Mouse (Mus musculus) liver, embryonic 14.5 days (tissue): ENCODE data around the gene Cyp2ab1. TPM values are rescaled to one million over a fixed set of nuclear protein-coding genes. Genes with fewer than 3 reads are reported as not detected.

ENCODE experiments used
- ATAC-seq: fragments of 200-750 bp; cut with Nextera tagmentation; 2 replicates; pipeline ENCODE4 v1.8.0; 2017; ENCODE audit warnings: moderate number of reproducible peaks, mild to moderate bottlenecking, moderate library complexity; ENCODE audit not compliant: insufficient read depth
- DNase-seq, 3 experiments: peaks; one replicate each; pipeline ENCODE4 v3.0.0-alpha.2; 2012 to 2013; ENCODE audit warnings: low read depth in 3 of 3, low spot score in 3 of 3
- H3K27ac ChIP-seq: fragments of 300-500 bp; sonication (generic); 2 replicates; pipeline ENCODE4 v1.5.1; 2014; ENCODE audit warnings: moderate library complexity, mild to moderate bottlenecking, control low read depth, inconsistent platforms
- H3K27me3 ChIP-seq: fragments of 300-500 bp; sonication (generic); 2 replicates; pipeline ENCODE4 v1.6.1; 2014; ENCODE audit warnings: mild to moderate bottlenecking, low read length, moderate library complexity; ENCODE audit not compliant: control insufficient read depth, insufficient read depth
- H3K36me3 ChIP-seq: fragments of 300-500 bp; sonication (generic); replicated peaks from 2 replicates; pipeline ENCODE4 v1.6.1; 2014; ENCODE audit warnings: low read depth; ENCODE audit not compliant: control insufficient read depth, insufficient read depth
- H3K4me1 ChIP-seq, 2 experiments: fragments of 200-500 bp in 1 of 2; fragments of 300-500 bp in 1 of 2; sonication (generic) in 1 of 2; replicated peaks; 2 replicates each; pipeline ENCODE4 v1.6.1; 2012 to 2014; ENCODE audit warnings: antibody characterized with exemption in 1 of 2, inconsistent platforms in 1 of 2, low read length in 1 of 2; ENCODE audit not compliant: control insufficient read depth in 2 of 2, insufficient read depth in 2 of 2
- H3K4me2 ChIP-seq: fragments of 300-500 bp; sonication (generic); 2 replicates; pipeline ENCODE4 v1.6.1; 2014; ENCODE audit warnings: low read depth, mild to moderate bottlenecking, control low read depth, moderate library complexity
- H3K4me3 ChIP-seq, 2 experiments: fragments of 200-500 bp in 1 of 2; fragments of 300-500 bp in 1 of 2; sonication (generic) in 1 of 2; 2 replicates each; pipeline ENCODE4 v1.5.1; 2012 to 2014; ENCODE audit warnings: low read depth in 2 of 2, low read length in 2 of 2, mild to moderate bottlenecking in 2 of 2, control low read depth in 1 of 2, inconsistent platforms in 1 of 2, moderate library complexity in 1 of 2; ENCODE audit not compliant: insufficient read depth in 1 of 2
- H3K9ac ChIP-seq: fragments of 300-500 bp; sonication (generic); replicated peaks from 2 replicates; pipeline ENCODE4 v1.6.1; 2014; ENCODE audit warnings: mild to moderate bottlenecking, control low read depth, moderate library complexity
- H3K9me3 ChIP-seq: fragments of 300-500 bp; sonication (generic); 2 replicates; pipeline ENCODE4 v1.6.1; 2016; ENCODE audit warnings: low read length, mixed read lengths; ENCODE audit not compliant: control insufficient read depth
- CTCF ChIP-seq: IDR thresholded peaks from 2 replicates; pipeline ENCODE4 v1.5.1; 2016; ENCODE audit warnings: antibody characterized with exemption, low read depth, control low read depth
- EP300 ChIP-seq: IDR thresholded peaks from 2 replicates; pipeline ENCODE4 v1.6.1; 2016; ENCODE audit warnings: antibody characterized with exemption, low read depth
- WGBS: fragments of 180-500 bp; shearing (Covaris S2); extraction: QIAGEN DNeasy Blood & Tissue Kit; methylation state at CpG from one replicate; pipeline ENCODE4 v1.1.7; 2014; ENCODE audit not compliant: insufficient replicate concordance; 5-methylcytosine and 5-hydroxymethylcytosine counted together
- polyA plus RNA-seq, 2 experiments: library from polyadenylated mRNA; depleted of rRNA in 1 of 2; stranded (reverse) in 1 of 2; unstranded in 1 of 2; fragments of >200 nt; fragmentation: Nextera tagmentation in 1 of 2; extraction: Ambion mirVana in 1 of 2; gene quantifications; 2 replicates each; pipeline versions ENCODE4 v1.2.1 to v1.2.3; 2012 to 2014

The Cyp2ab1 gene
- polyA plus RNA-seq, 2 experiments: not detected

GRCm38 (mm10) chr16:20280238-20280637, 45.0 kb downstream of the Cyp2ab1 start:
- H3K4me2 ChIP-seq: no peak overlapping the region
- no peaks in the 10 kb centered on the region for H3K4me1 ChIP-seq
- H3K36me3 ChIP-seq: peaks cover 14% of the 10 kb centered on the region
- TF ChIP-seq EP300 (no peak), CTCF (no peak)
- no peaks in the 10 kb centered on the region for H3K27me3 ChIP-seq
- 49% methylated on average over 4 of the region's 4 CpGs for WGBS
- DNase-seq: peak in 2 of 3 experiments; percentile 2 to 23
- no peak overlapping the region for H3K27ac ChIP-seq
- ATAC-seq: no peak
- no peaks in the 10 kb centered on the region for H3K9me3 ChIP-seq
- H3K9ac ChIP-seq: no peak overlapping the region
- H3K4me3 ChIP-seq: no peak overlapping the region

GRCm38 (mm10) chr16:20279395-20279794, 45.8 kb downstream of the Cyp2ab1 start:
- no peaks in the 10 kb centered on the region for H3K27me3 ChIP-seq
- no peak for DNase-seq
- WGBS: 76% methylated on average over 5 of the region's 5 CpGs
- H3K9me3 ChIP-seq: no peaks in the 10 kb centered on the region
- H3K9ac ChIP-seq: no peak overlapping the region
- no peak overlapping the region for H3K4me2 ChIP-seq
- H3K36me3 ChIP-seq: peaks cover 13% of the 10 kb centered on the region
- no peak overlapping the region for H3K4me3 ChIP-seq
- TF ChIP-seq EP300: no peak
- no peak for TF ChIP-seq CTCF
- H3K27ac ChIP-seq: no peak overlapping the region
- no peaks in the 10 kb centered on the region for H3K4me1 ChIP-seq
- ATAC-seq: no peak

- H3K9me3 ChIP-seq: no peaks in the 10 kb centered on the region
- 21% methylated on average over 3 of the region's 3 CpGs for WGBS
- no peaks in the 10 kb centered on the region; a peak in 1 of 4 replicates for H3K4me1 ChIP-seq
- H3K36me3 ChIP-seq: no peaks in the 10 kb centered on the region
- no peak overlapping the region for H3K9ac ChIP-seq
- H3K4me3 ChIP-seq: no peak overlapping the region
- no peak overlapping the region for H3K27ac ChIP-seq
- no peak for DNase-seq
- H3K27me3 ChIP-seq: no peaks in the 10 kb centered on the region
- no peak for ATAC-seq
- no peak overlapping the region for H3K4me2 ChIP-seq
- TF ChIP-seq EP300: no peak
These were observed 52.2 kb downstream of the Cyp2ab1 start for GRCm38 (mm10) chr16:20272994-20273393.

- H3K27ac ChIP-seq: no peak overlapping the region
- DNase-seq: no peak
- no peak for ATAC-seq
- 43% methylated on average over 4 of the region's 4 CpGs for WGBS
- H3K9me3 ChIP-seq: no peaks in the 10 kb centered on the region
- H3K4me2 ChIP-seq: no peak overlapping the region
- TF ChIP-seq CTCF (no peak), EP300 (no peak)
- H3K4me3 ChIP-seq: no peak overlapping the region
- no peak overlapping the region for H3K9ac ChIP-seq
- no peaks in the 10 kb centered on the region; a peak in 1 of 4 replicates for H3K4me1 ChIP-seq
- H3K27me3 ChIP-seq: no peaks in the 10 kb centered on the region
- no peaks in the 10 kb centered on the region for H3K36me3 ChIP-seq
These were observed 53.9 kb downstream of the Cyp2ab1 start for GRCm38 (mm10) chr16:20271339-20271738.

GRCm38 (mm10) chr16:20265089-20265488, 60.1 kb downstream of the Cyp2ab1 start:
- H3K4me3 ChIP-seq: no peak overlapping the region
- no peak overlapping the region for H3K4me2 ChIP-seq
- H3K36me3 ChIP-seq: no peaks in the 10 kb centered on the region
- ATAC-seq (no peak), DNase-seq (no peak)
- no peaks in the 10 kb centered on the region for H3K9me3 ChIP-seq
- H3K27me3 ChIP-seq: no peaks in the 10 kb centered on the region
- no peak overlapping the region for H3K27ac ChIP-seq
- H3K4me1 ChIP-seq: no peaks in the 10 kb centered on the region
- H3K9ac ChIP-seq: no peak overlapping the region
- 55% methylated on average over 7 of the region's 7 CpGs for WGBS
- no peak for TF ChIP-seq EP300
- TF ChIP-seq CTCF: no peak

Other genes with a start within 250 kb of the Cyp2ab1 start
- gene Klhl24, start 227.9 kb downstream of the Cyp2ab1 start, polyA plus RNA-seq (2012; rRNA removed): 1.2 and 1.6 TPM in 2 replicates
- 2.9 and 3.7 TPM in 2 replicates for gene Klhl24, start 227.9 kb downstream of the Cyp2ab1 start, polyA plus RNA-seq (2014; fragmentation: Nextera tagmentation; extraction: Ambion mirVana)
- 6.1 and 7.6 TPM in 2 replicates for gene Yeats2, start 184.3 kb downstream of the Cyp2ab1 start, polyA plus RNA-seq (2012; rRNA removed)
- 3.0 and 4.5 TPM in 2 replicates for gene Yeats2, start 184.3 kb downstream of the Cyp2ab1 start, polyA plus RNA-seq (2014; fragmentation: Nextera tagmentation; extraction: Ambion mirVana)
- gene Map6d1, start 84.0 kb downstream of the Cyp2ab1 start, polyA plus RNA-seq (2012; rRNA removed): 0.02 TPM in 2 replicates
- not detected in 2 replicates for gene Map6d1, start 84.0 kb downstream of the Cyp2ab1 start, polyA plus RNA-seq (2014; fragmentation: Nextera tagmentation; extraction: Ambion mirVana)
- gene Parl, start 23.0 kb downstream of the Cyp2ab1 start, polyA plus RNA-seq (2012; rRNA removed): 19.0 and 20.7 TPM in 2 replicates
- gene Parl, start 23.0 kb downstream of the Cyp2ab1 start, polyA plus RNA-seq (2014; fragmentation: Nextera tagmentation; extraction: Ambion mirVana): 41.3 and 41.6 TPM in 2 replicates
- 22.8 and 26.2 TPM in 2 replicates for gene Abcc5, start 101.0 kb upstream of the Cyp2ab1 start, polyA plus RNA-seq (2012; rRNA removed)
- gene Abcc5, start 101.0 kb upstream of the Cyp2ab1 start, polyA plus RNA-seq (2014; fragmentation: Nextera tagmentation; extraction: Ambion mirVana): 14.5 and 15.7 TPM in 2 replicates
- 19.6 and 23.3 TPM in 2 replicates for gene Eif2b5, start 173.4 kb upstream of the Cyp2ab1 start, polyA plus RNA-seq (2012; rRNA removed)
- 39.0 and 44.1 TPM in 2 replicates for gene Eif2b5, start 173.4 kb upstream of the Cyp2ab1 start, polyA plus RNA-seq (2014; fragmentation: Nextera tagmentation; extraction: Ambion mirVana)
- gene Dvl3, start 191.6 kb upstream of the Cyp2ab1 start, polyA plus RNA-seq (2012; rRNA removed): 7.3 and 8.8 TPM in 2 replicates
- gene Dvl3, start 191.6 kb upstream of the Cyp2ab1 start, polyA plus RNA-seq (2014; fragmentation: Nextera tagmentation; extraction: Ambion mirVana): 4.9 and 5.0 TPM in 2 replicates
- 259 and 268 TPM in 2 replicates for gene Ap2m1, start 210.1 kb upstream of the Cyp2ab1 start, polyA plus RNA-seq (2012; rRNA removed)
- gene Ap2m1, start 210.1 kb upstream of the Cyp2ab1 start, polyA plus RNA-seq (2014; fragmentation: Nextera tagmentation; extraction: Ambion mirVana): 364 and 392 TPM in 2 replicates
- 14.3 and 15.0 TPM in 2 replicates for gene Abcf3, start 223.2 kb upstream of the Cyp2ab1 start, polyA plus RNA-seq (2012; rRNA removed)
- gene Abcf3, start 223.2 kb upstream of the Cyp2ab1 start, polyA plus RNA-seq (2014; fragmentation: Nextera tagmentation; extraction: Ambion mirVana): 19.5 and 24.4 TPM in 2 replicates